Mouse (Mus musculus): ENCODE measurements at regions not wholly inside any gene's neighbourhood (a gene's known extent, or its start where the extent isn't known, plus 50 kb on each side); places are given as distances from the start of the nearest gene placed in this dataset.

DNA sequence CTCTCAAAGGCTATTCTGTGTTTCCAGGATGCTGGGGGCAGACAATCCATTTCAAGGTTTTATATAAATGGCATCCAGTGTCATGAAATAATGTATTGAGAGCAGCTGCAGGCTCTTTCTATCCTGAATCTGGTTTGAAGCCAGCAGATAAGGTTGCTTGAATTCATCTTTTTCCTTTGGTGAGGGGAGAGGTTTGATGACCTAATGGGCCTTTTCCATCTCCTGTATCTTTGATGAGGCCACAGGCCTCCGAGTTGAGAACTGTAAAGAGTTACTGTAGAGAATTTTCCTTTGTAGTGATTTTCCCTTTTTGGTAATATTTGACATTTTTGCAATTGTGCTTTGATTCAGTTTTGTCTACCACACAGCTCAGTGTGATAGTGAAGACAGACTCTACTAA is 458.8 kb upstream of the 1700008P02Rik start:
- TF ChIP-seq CTCF (conservative IDR thresholded peaks at IDR 0.05; ENCODE audit: low read length) (no peak), NANOG (IDR thresholded peaks at IDR 0.05; ENCODE audit: borderline replicate concordance, low read length) (no peak), POU5F1 (IDR thresholded peaks at IDR 0.05; ENCODE audit: borderline replicate concordance, low read length) (no peak)
